Mouse (Mus musculus) MEL (cell line): ENCODE measurements around the gene Atp6v1b1.

Experiments used
- ELF1 ChIP-seq: IDR thresholded peaks from 2 replicates; pipeline ENCODE4 v1.6.1; 2014; ENCODE audit warnings: low read depth, mild to moderate bottlenecking, inconsistent platforms, low read length, improper control_type of control experiment, moderate library complexity
- EP300 ChIP-seq, 2 experiments: IDR thresholded peaks; 2 replicates each; pipeline ENCODE4 v1.6.1; 2011; ENCODE audit warnings: improper control_type of control experiment in 2 of 2, low read length in 2 of 2, low read depth in 1 of 2, mild to moderate bottlenecking in 1 of 2
- GATA1 ChIP-seq: IDR thresholded peaks from 2 replicates; pipeline ENCODE4 v1.6.1; 2011; ENCODE audit warnings: low read depth, low read length, improper control_type of control experiment
- JUND ChIP-seq: IDR thresholded peaks from 2 replicates; pipeline ENCODE4 v1.6.1; 2011; ENCODE audit warnings: low read depth, mild to moderate bottlenecking, improper control_type of control experiment, low read length
- MAFK ChIP-seq: IDR thresholded peaks from 2 replicates; pipeline ENCODE4 v1.6.1; 2011; ENCODE audit warnings: low read depth, mild to moderate bottlenecking, low read length, improper control_type of control experiment, borderline replicate concordance
- POLR2A ChIP-seq, 2 experiments: IDR thresholded peaks; 2 replicates each; pipeline ENCODE4 v1.6.1; 2011 to 2012; ENCODE audit warnings: low read length in 2 of 2, mild to moderate bottlenecking in 2 of 2, control low read depth in 1 of 2, improper control_type of control experiment in 1 of 2, low read depth in 1 of 2, moderate library complexity in 1 of 2; ENCODE audit not compliant: control insufficient read depth in 1 of 2, insufficient read depth in 1 of 2, poor library complexity in 1 of 2

- TF ChIP-seq JUND, result no peak
- TF ChIP-seq MAFK, result no peak
- TF ChIP-seq ELF1, result no peak
- TF ChIP-seq POLR2A (IDR thresholded peaks at IDR 0.05; ENCODE audit: control insufficient read depth in 1 of 2, insufficient read depth in 1 of 2, low read depth in 1 of 2, low read length in 2 of 2, poor library complexity in 1 of 2), result no peak
- TF ChIP-seq GATA1, result peak; percentile 84
- TF ChIP-seq EP300 (IDR thresholded peaks at IDR 0.05; ENCODE audit: low read depth in 1 of 2, low read length in 2 of 2), result peak; percentile 42 to 72; a peak in 3 of 4 replicates
Measured at GRCm38 (mm10) chr6:83791251-83791890, 48.6 kb downstream of the Atp6v1b1 start.
